Mouse (Mus musculus): Measurements from ENCODE around the gene Sohlh2.
"Not testable (repeated sequence)": the region's sequence is repeated elsewhere in the genome, so short reads cannot be mapped to it uniquely, and the experiment has no call there.

The Sohlh2 gene

DNA sequence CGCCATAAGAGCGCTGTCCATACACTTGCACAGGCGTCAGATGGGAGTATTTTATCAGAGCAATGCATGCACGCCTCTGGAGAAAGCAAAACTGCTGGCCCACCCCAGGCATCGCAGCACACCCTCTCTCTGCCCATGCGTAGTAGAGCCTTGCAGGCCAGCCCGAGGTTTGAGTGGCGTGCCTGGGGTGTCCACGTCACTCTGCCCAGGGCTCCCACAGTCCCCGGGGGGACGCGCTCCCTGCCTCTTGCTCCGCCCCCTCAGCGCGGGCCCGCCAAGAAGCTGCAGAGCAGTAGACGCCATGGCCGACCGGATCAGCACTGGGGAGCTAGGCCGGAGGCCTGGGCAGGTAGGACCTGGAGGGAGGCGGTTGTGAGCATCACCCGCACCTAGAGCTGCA, at the start of gene Sohlh2:
Gene Sohlh2 (plus strand): TSS at position 263 of the 400 bp plus-strand sequence.
- DNase-seq (ENCODE audit: low spot score), result no peak

DNA sequence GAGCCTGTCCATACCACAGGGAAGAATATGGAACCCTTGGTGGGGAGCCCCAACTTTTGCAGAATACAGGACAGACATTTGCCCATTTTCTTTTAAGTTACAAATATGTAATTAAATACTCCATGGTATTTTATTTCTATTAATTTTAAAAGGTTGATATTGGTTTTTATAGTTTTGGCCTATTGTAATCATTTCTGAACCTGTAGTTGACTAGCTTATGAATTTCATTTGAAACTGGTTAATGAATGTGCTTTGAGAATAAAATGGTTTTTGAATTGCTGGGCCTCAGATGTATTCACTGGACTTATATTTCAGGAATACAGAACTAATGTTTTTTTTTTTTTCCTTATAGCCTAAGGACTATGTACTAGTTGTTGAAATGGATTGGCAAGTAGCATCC, 44.8 kb upstream of the Sohlh2 start, which contains the start of gene Ccdc169:
Gene Ccdc169 (plus strand): TSS at position 301 of the 400 bp plus-strand sequence.
- no peak for DNase-seq (ENCODE audit: low spot score)

DNA sequence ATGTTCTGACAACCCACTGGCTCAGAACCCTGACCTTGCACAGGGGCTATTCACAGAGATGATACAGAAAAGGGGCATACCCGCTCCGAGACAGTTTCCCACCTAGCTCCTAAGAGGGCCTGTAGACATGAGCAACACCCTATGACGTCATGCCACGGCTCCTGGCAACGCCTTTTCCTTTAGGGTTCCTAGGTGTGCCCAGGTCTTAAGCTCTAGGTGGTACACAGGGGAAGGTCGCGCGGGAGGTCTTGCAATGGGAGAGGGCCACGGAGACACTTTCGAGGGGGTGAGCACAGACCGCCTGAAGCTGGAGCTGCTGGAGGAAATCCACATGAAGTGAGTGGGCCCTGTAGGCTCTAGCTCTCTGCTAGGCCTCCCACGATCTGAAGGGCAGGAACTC, 42.0 kb upstream of the Sohlh2 start:
- no peak for DNase-seq (ENCODE audit: low spot score)

DNA sequence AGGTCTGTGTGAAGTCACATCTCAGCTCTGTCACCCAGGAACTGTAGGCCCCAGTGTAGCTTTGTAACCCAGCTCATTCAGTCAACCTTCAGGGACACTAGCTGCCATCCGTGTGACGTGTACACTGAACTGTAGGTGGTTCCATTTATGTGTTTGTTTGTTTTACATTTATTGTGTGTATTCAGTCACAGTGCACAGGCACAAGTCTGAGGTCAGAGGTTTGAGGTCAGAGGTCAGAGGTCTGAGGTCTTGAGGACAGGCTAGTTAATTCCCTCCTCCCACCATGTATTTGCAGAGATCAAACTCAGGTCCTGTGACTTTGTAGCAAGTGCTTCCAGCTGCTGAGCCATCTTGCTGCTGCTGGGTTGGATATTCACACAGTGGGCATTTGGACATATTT, 40.4 kb upstream of the Sohlh2 start:
- DNase-seq (ENCODE audit: low spot score), result no peak

DNA sequence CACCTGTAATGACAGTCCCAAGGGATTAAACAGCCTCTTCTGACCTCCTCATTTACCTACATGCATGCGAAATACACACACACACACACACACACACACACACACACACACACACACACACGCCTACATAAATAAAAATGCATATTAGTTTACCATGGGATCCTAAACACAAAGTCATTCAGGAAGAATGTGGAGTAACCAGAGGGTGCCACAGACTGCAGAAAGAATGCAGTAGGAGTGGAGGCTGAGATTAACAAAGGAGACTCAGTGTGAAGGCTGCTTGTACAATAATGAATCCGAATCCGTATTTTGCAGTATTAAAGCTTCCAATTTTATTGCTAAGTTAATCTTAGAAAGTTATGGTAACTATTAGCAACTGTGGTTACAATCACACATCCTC, 36.9 kb upstream of the Sohlh2 start:
- DNase-seq (ENCODE audit: low spot score), result no peak

DNA sequence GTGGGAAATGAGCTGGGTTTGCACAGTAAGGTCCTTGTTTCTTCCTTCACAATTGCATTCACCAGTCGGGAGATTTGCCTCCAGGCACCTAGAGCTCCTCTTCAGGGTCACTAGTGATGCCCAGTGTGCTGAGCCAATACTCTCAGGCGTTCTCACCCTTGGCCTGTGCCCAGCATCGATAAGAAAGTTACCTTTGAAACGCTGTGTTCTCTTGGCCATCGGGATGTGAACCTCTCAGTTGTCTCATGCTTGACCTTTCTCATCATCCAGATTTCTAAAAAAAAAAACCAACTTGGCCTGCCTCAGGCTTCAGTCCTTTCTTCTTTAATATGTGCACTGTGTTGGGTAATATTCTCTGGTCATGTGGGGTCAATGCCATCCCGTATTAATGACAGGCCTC, 35.4 kb upstream of the Sohlh2 start:
- DNase-seq (ENCODE audit: low spot score), result no peak

DNA sequence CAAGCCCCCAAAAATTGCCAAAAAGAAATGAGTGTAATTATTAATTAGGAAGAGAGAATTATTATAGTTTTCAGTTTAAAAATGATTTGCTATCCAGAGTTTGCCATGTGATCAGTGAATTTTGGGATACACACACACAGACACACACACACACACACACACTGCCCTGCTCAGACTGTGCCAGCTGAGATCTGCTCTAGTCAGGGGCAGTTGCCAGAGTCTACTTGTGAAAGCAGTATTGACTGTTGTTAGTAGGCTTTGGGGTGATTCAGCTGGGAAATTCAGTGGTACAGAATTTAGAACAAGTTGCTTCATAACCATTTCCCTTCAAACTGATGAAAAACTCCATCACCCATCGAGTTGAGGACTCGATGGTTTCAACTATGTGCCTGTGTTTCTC, 34.7 kb upstream of the Sohlh2 start:
- no peak for DNase-seq (ENCODE audit: low spot score)

DNA sequence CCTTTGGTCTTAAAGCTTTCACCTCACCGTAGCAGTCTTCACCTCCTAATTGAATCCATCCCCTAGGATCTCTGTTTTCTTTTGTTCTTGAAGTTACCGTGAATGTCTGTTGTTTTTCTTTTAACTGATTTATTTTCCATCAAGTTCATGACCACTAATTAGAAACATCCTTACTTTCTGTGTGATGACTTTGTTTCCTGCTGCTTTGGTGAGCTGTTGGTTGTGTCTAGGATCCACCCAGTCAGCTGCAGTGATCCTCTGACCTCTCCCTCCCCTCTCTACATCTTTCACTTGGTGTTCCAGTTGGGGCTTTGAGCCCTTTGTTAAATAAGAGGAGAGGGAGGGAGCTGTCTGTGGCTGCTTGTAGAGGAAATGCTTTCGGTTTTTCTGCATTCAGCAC, 33.7 kb upstream of the Sohlh2 start:
- DNase-seq (ENCODE audit: low spot score), result no peak

DNA sequence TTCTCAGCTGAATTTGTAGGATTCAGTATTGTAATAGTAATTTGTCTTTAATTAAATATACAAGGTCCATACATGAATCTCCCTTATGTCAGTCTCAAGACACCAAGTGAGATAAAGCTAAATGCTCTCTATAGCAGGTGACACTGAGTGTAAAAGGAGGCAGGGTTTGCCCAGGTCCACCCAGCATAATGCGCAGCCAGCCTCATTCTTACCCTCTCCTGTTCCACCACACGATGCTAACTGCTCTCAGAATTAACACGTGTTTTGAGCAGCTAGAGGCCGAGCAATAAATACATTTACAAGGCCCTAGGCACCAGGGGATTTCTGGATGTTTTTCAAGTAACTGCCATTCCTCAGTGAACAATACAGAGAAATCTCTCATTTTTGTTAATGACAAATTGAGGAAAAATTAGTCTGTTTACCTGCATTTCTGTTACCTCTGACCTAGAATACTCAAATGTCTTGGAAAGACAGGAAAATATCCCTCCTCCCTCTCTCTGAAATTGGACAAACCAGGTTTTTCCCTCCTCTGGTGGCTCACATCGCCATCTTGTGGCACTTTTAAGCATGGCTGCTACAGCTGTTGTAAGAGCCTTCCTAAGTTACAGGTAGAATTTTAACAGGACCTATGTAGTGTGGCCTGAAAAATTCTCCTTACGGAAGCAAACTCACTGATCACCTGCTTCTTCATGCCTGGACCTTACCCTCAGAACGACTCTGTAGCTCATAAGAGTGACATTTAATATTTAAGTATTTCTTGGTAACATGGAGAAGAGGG, 30.0 kb upstream of the Sohlh2 start:
- peak; percentile 47 for DNase-seq (ENCODE audit: low spot score)

DNA sequence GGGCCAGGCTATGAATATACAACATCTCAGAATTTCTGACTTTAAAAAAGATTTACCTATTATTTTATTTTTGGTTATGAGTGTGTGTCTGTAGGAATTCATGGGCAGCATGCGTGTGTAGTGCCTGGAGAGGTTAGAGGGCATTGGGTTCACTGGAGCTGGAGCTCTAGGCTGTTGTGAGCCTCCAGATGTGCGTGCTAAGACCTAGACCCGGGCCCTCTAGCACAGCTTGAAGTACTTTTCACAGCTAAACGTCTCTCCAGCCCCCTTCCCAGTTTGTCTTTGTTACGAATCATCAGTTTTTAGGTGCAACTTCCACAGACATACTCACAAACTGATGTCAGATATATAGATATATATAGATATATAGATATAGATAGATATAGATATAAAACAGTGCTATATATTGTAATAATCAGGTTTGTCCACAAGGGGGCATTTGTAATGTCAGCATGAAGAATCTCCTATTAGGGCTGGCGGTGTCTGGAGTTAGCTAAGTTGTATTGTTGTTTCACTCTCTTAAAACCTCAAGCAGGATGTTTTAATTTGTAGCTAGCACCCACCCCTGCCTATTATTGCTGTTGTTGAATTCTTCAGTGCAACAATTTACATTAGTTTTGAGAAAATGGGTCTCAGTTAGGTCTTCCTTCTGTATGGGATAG, 29.0 kb upstream of the Sohlh2 start:
- DNase-seq (ENCODE audit: low spot score), result no peak

DNA sequence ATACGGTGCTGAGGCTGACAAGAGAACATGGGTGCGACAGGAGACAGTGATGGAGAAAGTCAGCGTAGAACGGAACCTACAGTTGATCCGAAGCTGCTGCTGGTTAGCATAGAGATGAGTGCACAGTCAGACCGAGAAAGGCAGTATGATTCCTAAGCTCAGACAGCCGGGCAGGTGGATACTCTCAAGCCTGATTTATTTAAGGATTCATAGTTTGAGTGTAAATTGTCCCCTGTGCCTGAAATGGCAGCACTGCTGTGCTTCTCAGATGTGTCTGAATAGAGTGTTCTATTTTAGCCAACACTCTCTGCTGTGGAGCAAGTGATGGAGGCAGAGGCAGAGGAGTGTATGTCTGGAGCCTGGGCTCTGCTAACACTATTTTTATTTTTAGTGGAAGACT, 27.7 kb upstream of the Sohlh2 start:
- no peak for DNase-seq (ENCODE audit: low spot score)

DNA sequence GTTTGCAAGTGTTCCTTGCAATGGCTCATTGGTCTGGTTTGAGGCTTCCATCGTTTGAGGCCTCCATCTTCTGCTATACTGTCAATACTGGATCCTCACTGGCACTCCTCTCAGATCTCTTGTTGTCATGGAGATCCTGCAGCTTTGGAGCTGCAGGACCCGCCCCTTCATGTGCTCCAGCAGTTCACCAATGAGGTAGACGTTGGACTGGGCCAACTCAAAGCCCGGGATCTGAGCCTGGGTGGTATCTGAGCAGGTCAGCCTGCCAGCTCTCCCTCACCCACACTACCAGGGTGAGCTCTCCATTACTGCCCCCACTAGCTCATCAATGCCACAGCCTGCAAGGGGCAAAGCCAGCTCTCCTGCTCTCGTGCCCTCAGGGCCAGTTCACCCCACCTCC, 24.4 kb upstream of the Sohlh2 start:
- DNase-seq (ENCODE audit: low spot score), result no peak

DNA sequence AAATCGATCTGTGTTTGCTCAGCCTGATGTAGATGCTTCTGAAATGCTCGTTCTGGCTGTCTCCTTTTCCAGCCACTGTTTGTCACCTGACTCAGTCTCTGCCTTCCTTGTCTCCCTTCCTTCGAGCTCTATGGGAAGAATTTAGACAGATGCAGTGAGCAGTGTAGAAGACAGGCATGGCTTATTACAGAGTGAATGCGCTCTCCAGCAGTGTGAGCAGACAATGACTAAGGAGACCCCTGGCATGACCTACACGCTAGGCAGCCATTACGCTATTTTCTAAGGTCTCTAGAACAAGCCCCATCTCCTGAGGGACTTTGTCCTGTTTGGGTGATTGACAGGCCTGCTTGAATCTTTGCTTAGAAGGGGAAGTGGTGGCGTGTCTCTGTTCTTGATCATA, 20.7 kb upstream of the Sohlh2 start:
- no peak for DNase-seq (ENCODE audit: low spot score)

DNA sequence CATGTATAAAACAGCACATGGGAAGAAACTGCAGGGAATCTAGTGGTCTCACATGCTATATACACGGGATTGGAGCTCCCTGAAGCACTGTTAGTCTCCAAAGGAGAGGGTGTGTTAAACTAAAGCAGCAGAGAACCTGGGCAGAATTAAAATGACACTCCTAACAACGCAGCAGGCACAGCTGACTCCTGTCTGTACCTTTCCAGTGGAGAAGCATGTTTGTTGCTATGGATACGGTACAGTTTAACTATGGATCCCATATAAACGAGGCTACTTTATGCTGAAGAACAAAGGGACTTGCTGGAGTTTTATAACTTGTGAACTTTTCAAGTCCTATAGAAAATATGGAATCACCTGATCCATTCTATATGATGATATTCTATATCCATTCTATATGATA, 18.3 kb upstream of the Sohlh2 start:
- no peak for DNase-seq (ENCODE audit: low spot score)

DNA sequence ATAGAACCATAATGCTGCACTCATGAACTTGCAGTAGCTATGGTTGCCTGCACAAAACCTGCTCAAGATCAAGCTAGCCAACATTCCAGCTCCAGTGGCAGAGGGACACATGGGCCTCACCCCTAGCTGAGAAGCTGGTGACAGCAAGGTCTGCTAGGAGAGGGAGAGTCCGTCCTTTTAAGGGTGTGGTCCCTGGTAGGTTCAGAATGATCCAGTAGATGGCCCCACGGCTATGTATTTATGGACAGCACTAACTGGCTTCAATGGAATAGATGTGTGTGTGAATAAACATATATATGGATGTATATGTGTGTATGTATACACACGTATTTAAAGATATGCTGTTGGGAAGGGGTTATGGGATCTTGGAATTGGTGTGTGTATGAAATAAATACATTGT, 9.3 kb upstream of the Sohlh2 start:
- no peak for DNase-seq (ENCODE audit: low spot score)

DNA sequence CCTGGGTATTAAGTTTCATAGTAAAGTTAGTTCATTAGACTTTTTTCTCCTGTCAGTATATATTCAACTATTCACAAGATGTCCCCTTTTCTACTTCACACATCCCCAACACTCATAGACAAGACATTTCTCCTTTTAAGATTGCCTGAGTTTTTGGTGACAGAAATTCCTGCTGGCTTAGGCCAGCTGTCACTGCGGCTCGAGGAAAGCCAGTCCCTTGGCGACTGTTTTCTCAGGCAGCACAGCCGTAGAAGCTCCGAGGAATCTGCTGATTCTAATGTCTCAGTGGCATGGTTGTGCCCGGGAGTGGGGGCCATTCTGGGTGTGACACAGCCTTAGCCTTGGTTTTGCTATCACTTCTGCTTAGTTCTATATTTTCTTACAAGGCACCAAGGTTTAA, 4.6 kb upstream of the Sohlh2 start:
- DNase-seq (ENCODE audit: low spot score), result no peak

DNA sequence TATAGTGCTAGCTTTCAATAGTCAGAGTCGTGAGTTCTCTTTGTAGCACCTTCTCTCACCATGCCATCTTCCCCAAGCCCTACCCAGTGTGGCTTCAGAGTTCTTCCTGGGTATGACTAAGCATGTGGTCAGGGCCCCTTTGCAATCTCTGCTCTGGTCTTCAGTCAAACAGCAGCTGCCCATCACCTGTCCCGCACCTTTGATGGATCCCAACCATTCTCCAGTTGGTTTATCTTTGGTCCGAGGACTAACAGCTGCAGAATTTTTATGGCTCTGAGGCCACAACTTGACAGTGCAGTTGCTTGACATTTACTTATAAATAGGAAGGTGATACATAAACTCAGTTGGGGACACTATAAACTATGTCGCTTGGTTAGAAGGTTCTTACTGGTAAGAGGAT, 9.8 kb downstream of the Sohlh2 start:
- DNase-seq (ENCODE audit: low spot score), result no peak

DNA sequence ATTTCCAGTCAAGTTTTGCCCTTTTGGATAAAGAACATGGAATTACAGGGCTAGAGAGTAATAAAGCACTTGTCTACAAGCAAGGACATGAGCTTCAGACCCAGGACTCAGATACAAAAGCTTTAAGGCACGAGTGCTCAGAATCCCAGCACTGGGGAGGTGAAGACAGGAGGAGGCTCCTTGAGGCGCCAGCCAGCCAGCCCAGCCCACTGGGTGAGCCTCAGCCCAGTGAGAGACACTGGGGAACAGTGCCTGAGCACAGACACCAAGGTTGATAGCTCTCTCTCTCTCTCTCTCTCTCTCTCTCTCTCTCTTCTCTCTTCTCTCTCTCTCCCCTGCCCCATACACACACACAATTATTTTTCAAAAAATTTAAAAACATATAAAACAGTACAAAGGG, 11.5 kb downstream of the Sohlh2 start:
- no peak for DNase-seq (ENCODE audit: low spot score)

DNA sequence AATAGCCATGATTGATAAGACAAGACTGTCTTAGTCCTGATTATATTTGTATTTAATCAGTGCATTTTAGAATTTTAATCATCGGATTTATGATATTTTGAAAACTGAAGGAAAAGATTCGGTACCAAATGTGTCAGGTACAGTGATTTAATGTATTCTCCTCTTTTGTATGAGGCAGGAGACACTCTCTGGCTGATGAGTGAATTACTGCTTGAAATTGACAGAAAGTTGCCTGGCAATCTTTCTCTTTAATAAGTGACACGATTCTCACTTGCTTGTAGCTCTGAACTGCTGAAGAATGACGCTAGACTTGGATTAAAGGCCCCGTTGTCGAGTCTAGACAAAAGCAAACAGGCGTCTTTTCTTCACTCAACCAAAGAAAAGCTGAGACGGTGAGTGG, 13.0 kb downstream of the Sohlh2 start:
- no peak for DNase-seq (ENCODE audit: low spot score)

DNA sequence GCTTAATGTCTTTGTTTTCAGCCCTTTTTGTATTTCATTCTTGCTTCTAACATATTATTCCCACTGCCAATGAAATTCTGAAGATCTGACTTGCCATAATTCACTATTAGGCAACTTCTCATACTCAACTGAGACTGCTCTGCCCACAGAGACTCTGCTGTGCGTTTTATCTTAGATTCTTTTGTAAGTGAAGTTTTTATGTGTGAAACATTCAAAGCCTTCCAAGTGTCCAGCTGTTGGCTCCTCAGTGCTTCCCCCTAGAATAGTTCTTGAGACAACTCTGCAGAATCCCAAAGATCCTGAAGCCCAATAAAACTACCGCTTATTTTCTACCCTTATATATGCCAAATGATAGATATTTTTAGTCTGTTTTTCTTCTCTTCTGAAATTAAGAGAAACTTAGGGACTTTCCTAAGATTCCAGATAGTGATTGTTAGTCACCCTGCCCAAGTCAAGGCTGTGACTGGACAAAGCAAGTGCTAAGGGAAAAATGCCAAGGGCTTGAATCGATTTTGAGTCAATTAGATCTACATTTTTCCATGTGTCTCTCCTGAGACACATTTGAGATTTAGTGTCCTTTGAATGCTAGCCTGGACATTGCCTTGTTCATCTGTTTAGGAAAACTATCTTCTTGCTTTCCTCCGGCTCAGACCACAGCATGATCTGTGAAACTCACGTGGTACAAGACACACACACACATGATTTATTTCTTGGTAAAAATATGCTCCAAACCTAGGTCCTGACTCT, 13.9 kb downstream of the Sohlh2 start:
- DNase-seq (ENCODE audit: low spot score), result no peak

DNA sequence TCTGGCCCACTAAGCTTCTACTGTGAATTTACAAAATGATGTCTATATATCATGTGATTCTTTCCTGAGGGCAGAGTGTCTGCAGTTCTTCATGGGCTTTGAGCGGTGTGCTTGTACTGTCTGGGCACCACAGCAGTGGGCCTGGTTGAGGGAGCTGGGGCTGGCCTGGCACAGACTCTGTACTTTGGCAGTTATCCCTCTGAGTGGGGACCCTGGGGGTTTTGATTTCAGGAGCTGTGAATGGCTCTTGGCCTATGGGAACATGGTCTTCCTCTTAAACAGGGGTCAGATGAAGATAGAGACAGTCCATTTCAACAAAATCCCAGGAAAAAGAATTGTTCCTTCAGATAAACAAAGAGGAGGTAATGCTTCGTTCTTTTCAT, 14.5 kb downstream of the Sohlh2 start:
- DNase-seq (ENCODE audit: low spot score), result no peak

DNA sequence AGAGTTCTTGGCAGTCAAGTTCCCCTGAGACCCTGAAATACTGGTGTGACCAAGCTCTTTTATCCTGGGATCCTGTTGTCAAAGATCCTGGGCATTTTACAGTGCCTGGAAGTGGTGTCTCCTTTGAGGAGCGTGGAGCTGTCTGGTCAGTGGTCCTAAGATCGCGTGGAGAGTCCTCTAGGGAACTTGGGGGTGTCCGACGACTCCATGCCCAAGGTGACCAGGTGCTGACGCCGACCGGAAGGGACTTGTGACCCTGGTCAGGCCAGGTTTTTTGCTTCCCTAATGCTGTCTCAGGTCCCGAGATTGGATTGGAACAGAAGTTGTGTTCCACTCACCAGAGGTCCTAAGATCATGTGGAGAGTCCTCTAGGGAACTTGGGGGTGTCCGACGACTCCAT, 21.8 kb downstream of the Sohlh2 start:
- not testable (repeated sequence) for DNase-seq (ENCODE audit: low spot score)

DNA sequence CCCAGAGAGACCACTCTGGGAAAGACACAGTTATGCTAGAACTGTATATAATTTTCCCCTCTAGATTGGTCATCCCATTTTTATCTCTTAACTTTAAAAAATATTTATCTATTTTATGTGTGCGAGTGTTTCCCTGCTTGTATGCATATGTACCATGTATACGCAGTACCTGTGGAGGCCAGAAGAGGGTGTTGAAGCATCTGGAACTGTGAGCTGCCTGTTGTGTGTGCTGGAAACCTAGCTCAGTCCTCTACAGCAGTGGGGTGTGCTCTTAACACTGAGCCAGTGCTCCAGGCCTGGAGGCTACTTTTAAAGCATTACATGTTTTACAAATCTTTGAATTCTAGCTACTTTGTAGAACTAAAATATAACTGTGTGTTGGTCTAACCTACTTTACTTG, 24.6 kb downstream of the Sohlh2 start:
- no peak for DNase-seq (ENCODE audit: low spot score)

Data from ovary, postnatal 36 days (tissue).